Mouse (Mus musculus): Measurements from ENCODE around the gene Bhlhe41.
A peak's percentile ranks its signal among the peaks of the same experiment; 100 is the strongest.

The Bhlhe41 gene

GRCm38 (mm10) chr6:145865289-145865885, at the start of gene Bhlhe41:
Gene Bhlhe41, minus strand, starts transcription at chr6:145865558.
- DNase-seq, result peak; percentile 82

- no peak for DNase-seq
Observed at GRCm38 (mm10) chr6:145912232-145912631, 46.9 kb upstream of the Bhlhe41 start.

GRCm38 (mm10) chr6:145910469-145911426, 45.4 kb upstream of the Bhlhe41 start:
- no peak for DNase-seq

DNA sequence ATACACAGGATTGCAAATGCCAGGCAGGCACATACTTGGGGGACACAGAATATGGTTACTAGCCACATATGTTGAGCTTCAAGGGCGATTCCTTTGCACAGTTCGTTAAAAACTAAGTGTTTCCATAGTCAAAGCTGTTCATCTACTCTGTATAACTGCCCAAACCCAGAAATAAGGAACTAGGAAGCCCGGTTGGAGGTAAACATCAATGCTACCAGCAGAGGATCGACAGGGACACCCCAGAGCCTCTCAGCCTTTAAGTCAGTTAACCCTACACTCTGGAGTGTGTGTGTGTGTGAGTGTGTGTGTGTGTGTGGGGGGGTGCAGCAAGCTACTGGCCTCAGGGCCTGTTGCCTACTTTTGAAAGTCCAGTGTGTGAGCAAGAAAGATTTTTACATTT, 44.6 kb upstream of the Bhlhe41 start:
- DNase-seq, result no peak

DNA sequence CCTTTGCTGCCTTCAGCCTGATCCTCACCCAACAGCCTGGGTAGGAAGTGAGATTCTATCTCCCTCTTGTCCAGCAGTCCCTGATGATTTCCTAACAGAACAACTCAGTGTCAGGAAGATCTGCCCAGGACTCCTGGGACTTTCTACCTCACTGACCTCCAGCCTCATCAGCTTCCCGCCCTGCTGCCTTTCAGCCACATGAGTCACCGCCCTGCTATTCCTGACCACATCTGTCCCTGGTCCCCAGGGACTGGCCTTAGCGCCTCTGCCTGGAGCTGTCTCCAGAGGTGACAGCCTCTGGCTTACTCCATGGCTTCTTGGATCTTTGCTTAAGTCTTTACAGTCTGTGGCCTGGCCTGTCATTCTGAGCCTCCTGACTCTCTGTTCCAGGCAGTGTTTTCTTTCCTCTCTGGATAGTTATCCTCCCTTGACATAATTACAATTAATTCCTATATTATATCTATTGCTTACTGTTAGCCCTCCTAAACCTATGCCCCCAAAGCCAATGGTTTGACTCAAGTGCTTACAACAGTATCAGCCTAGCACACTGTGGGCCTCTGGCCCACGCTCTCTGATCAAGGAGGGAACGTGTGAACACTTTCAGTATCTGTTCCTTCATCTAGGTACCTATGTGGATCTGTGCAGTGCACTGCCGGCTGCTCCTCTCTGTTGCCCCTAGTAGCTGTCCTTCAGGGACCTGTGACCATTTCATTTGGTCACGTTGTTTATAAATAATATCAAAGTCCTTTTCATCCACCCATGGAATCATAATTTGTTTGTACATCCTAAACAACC, 40.9 kb upstream of the Bhlhe41 start:
- no peak for DNase-seq

DNA sequence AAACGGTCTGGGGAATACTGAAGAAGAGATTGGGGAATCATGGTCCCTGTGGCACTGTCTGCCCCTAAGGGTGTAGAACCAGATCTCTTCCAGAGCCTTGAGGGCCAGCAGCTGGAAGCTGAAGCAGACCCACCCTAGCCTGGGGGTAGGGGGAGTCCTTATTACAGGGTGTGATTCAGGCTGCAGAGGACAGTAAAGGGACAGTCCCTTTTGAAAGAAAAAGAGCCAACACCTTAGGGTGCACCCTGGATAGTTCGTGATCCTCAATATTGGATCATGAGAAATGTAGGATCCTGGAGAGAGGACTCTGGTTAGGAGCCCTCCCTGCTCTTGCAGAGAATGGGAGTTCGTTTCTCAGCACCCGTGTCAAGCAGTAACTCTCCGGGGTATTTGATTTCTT, 39.3 kb upstream of the Bhlhe41 start:
- no peak for DNase-seq

DNA sequence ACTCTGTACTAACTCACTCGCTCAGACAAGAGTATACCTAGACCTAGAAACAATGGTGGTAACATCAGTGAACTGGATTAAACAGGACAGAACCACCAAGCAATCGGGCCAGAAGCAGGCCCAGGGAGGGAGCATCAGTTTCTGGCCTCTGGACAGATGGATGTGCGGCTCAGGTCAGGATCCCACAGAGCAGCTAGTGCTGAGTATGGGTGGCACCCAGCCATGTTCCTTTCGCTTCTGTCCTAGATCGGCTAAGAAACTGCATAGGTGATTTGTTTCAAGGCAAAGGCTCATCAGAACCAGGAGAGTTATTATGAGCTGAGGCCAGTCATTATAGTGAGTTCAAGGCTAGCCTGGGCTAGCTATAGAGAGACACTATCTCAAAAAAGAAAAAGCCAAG, 38.8 kb upstream of the Bhlhe41 start:
- no peak for DNase-seq

GRCm38 (mm10) chr6:145894669-145895342, 29.4 kb upstream of the Bhlhe41 start:
- no peak for DNase-seq

DNA sequence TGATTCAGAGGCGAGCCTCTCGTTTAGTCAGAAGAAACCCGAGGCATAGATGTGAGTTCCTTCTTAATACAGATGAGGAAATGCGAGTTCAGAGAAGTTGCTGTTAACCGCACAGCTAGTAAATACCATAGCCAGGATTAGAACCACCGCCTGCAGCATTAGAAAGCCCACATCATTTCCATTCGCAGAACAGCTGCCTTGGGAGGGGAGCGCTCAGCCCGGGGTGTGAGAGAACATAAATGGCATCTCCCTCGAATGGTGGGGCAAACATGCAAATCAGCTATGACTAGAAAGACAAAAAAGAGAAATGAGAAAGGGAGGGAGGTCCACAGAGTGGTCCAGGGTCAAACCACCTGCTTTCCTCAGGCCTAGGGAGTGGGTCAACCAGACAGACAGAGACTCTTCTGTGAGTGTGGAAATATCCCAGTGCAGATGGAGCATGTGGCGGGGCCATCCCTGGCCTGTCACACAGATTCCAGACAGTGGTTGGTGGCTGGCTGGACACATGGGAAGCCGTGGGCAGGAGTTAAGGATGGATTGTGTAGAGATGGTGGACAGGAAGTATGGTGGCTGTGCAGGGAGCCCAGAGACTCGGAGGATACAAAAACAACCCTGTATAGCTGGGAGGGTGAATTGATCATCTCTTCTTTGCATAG, 28.1 kb upstream of the Bhlhe41 start:
- DNase-seq, result no peak

DNA sequence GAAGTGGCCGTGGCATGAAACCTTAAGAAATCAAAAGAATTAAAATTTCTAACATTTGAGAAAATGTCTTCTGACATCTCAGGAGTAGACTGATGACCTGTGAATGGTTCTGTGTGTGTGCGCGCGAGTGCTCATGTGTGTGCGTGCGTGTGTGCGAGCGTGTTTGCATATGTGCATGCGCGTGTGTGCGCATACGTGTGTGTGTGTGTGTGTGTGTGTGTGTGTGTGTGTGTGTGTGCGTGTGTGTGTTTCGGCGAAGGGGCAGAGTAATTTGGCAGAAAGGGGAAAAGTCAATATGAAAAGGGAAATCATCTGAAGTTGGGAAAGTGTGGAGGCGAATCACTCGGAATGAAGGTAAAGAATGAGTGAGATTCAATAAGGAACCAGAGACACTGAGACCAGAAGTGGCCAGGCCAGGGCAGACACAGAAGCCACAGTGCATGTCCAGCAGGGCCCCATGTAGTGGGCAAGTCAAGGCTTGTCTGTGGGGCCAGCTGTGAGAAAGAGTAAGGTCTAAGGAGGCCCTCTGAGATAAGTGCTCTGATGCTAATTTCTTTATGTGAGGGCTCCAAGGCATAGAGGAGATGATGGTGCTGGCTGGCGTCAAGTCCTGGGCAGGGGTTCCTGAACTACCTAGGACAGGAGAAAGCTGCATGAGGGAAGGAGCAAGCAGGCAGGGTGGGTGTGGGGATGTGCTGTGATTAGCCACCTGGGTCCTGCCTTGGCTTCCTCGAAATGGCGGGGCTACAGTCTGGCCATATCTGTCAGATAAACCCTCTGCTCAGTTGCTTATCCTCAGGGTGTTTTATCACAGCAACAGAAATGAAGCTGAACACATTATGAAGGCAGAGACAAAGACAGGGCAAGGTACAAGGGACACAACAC, 27.3 kb upstream of the Bhlhe41 start:
- no peak for DNase-seq

GRCm38 (mm10) chr6:145891951-145892350, 26.6 kb upstream of the Bhlhe41 start:
- DNase-seq, result no peak

DNA sequence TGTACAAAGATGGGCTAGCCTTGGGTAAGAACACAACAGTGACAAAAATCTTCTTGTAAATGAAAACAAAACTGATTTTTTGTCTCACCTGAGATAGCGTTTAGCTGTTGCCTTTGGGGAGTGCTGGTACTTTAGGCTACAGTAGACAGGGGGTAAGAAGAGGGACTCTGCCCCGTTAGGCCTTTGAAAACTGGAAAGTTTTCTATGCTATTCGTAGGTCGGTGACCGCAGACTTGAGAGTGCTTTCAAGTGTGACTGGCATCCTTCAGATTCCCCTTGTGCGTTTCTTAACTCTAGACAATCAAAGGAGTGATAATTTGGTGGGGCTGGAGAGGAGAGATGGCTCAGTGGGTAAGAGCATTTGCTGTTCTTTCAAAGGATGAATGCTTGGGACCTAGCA, 22.4 kb upstream of the Bhlhe41 start:
- no peak for DNase-seq

DNA sequence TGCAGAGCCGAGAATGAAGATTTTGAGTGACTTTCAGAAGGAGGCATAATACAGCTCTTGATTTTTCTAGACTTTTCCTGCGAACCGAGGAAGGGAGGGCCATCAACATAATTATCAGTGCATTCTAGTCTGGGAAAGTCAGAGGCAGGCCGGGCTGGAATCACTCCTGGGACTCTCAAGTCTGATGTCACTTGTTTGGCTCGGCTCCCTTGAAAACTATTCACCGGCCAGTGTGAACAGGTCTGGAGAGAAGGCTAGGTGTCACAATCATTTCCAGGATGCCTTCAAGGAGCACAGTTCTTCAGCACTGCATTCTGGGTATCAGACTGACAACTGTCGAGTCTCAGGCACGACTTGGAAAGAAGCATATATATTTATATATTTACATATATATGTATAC, 20.9 kb upstream of the Bhlhe41 start:
- DNase-seq, result no peak

- no peak for DNase-seq
Observed at GRCm38 (mm10) chr6:145885069-145885468, 19.7 kb upstream of the Bhlhe41 start.

DNA sequence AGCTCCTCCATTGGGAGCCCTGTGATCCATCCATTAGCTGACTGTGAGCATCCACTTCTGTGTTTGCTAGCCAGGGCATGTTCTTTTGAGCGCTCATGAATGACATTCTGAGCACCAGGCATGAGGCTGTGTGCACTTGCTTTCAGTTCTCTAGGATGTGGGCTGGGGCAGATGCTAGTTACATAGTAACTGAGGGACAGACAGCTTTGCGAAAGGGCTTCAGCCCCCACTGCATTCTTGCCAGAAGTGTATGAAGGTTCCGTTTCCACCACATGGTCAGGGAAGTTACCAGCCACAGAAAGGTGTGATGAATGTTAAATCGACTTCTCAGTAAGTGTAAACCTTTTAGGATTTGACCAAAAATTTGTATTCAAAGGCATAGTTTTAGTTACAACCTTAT, 18.3 kb upstream of the Bhlhe41 start:
- DNase-seq, result no peak

DNA sequence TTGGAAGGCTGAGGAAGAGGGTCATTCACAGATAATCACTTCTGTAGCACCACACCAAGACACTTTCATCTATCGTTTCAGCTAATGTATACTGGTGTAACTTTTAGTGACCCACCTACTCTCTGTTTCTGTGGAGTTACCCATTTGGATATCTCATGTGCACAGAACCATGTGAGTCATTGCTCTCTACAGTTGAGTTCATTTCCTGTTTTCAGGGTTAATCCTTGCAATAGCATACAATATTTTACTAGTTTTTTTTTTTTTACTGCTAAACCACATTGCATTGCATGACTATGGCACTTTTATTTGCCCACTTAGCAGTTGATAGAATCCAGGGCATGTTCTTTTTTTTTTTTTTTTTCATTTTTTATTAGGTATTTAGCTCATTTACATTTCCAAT, 17.7 kb upstream of the Bhlhe41 start:
- DNase-seq, result no peak

DNA sequence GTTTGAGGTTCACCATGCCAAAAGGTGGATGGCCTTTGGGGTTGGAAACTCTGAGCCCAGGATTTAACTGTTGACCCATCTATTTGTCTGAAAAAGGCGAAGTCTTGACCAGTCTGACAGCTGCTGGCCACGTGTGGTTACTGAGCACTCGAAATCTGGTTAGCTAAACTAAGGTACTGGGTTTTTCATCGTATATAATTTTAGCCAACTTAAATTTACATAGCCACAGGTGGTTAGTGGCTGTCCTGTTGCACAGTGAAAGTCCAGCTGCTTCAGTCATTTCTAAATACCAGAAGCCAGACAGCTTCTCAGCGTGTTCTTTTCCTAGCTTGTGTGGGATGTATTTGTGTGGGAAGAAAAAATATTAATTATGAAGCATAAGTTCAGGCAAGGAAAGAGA, 15.3 kb upstream of the Bhlhe41 start:
- no peak for DNase-seq

- DNase-seq, result no peak
Observed at GRCm38 (mm10) chr6:145876986-145877735, 11.8 kb upstream of the Bhlhe41 start.

- DNase-seq, result no peak
Observed at GRCm38 (mm10) chr6:145873354-145873753, 8.0 kb upstream of the Bhlhe41 start.

DNA sequence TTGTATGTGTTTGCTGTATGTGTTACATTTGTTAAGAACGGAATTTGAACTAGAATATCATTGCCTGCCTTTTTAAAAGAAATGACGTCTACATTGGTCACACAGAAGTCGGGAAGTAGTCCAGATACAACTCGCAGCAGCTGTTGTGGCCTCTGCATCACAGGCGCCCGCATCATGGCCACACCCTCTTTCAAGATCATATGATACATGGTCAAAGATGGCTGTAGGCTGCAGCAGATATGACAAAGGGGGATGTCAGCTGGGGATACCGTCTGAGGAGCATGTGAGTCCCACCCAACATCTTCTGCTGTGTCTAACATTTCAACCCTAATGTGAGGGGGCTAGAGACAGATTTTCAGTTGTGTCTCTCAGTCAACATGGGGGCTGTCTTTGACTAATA, 6.7 kb upstream of the Bhlhe41 start:
- DNase-seq, result no peak

DNA sequence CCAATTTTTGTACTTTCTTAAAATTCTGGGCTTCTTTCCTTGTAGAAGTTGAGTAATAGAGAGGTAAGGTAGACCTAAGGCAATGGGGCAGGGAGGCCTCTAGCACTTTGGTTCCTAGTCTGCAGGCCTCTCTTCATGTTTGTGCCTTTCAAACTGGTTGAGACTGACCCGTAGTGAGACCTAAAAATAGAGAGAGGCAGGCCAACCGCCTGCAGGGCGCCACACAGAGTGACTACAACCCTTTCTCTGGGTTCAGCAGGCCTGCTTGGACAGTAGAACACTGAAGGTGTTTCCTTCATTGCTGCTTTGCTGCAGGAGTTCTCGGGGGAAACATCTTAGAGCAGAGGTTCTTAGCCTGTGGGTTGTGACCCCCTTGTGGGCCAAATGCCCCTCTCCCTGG, 5.6 kb upstream of the Bhlhe41 start:
- DNase-seq, result no peak

Measured in right cerebral cortex, adult 18-20 months (tissue).